Mouse (Mus musculus) limb, embryonic 14.5 days (tissue): Measurements from ENCODE around the gene Ctnnd2. TPM values are rescaled to one million over a fixed set of nuclear protein-coding genes. Genes with fewer than 3 reads are reported as not detected.

Experiments used
- ATAC-seq: fragments of 200-750 bp; cut with Nextera tagmentation; 2 replicates; pipeline ENCODE4 v1.8.0; 2017; ENCODE audit warnings: low read depth, moderate number of reproducible peaks, moderate TSS enrichment; ENCODE audit not compliant: low FRiP score
- DNase-seq: peaks from one replicate; pipeline ENCODE4 v3.0.0-alpha.2; 2015; ENCODE audit warnings: low spot score
- H3K27ac ChIP-seq: fragments of 300-500 bp; sonication (generic); replicated peaks from 2 replicates; pipeline ENCODE4 v1.5.1; 2014; ENCODE audit warnings: low read depth, mild to moderate bottlenecking, low read length, moderate library complexity, mixed read lengths
- H3K27me3 ChIP-seq: fragments of 300-500 bp; sonication (generic); 2 replicates; pipeline ENCODE4 v1.6.1; 2014; ENCODE audit warnings: low read length, mixed read lengths; ENCODE audit not compliant: control insufficient read depth, insufficient read depth
- H3K36me3 ChIP-seq: fragments of 300-500 bp; sonication (generic); 2 replicates; pipeline ENCODE4 v1.6.1; 2014; ENCODE audit warnings: mild to moderate bottlenecking, low read length, moderate library complexity, mixed read lengths; ENCODE audit not compliant: control insufficient read depth, insufficient read depth
- H3K4me1 ChIP-seq: fragments of 300-500 bp; sonication (generic); 2 replicates; pipeline ENCODE4 v1.6.1; 2014; ENCODE audit warnings: antibody characterized with exemption, low read length, mixed read lengths; ENCODE audit not compliant: control insufficient read depth, insufficient read depth
- H3K4me2 ChIP-seq: fragments of 300-500 bp; sonication (generic); replicated peaks from 2 replicates; pipeline ENCODE4 v1.6.1; 2014; ENCODE audit warnings: low read depth, mild to moderate bottlenecking, low read length, moderate library complexity; ENCODE audit not compliant: severe bottlenecking
- H3K4me3 ChIP-seq: fragments of 300-500 bp; sonication (generic); replicated peaks from 2 replicates; pipeline ENCODE4 v1.5.1; 2014; ENCODE audit warnings: low read length
- H3K9ac ChIP-seq: fragments of 300-500 bp; sonication (generic); 2 replicates; pipeline ENCODE4 v1.6.1; 2014; ENCODE audit warnings: mild to moderate bottlenecking, low read depth, low read length, moderate library complexity; ENCODE audit not compliant: severe bottlenecking
- H3K9me3 ChIP-seq: fragments of 300-500 bp; sonication (generic); 2 replicates; pipeline ENCODE4 v1.6.1; 2016; ENCODE audit warnings: low read length; ENCODE audit not compliant: control insufficient read depth
- POLR2A ChIP-seq: fragments of 200-500 bp; IDR thresholded peaks from 2 replicates; pipeline ENCODE4 v1.8.0; 2012; ENCODE audit warnings: inconsistent platforms, mild to moderate bottlenecking, moderate library complexity, borderline replicate concordance; ENCODE audit not compliant: insufficient read depth, insufficient read length; ENCODE audit errors: extremely low read depth
- WGBS: fragments of 180-500 bp; shearing (Covaris S2); extraction: QIAGEN DNeasy Blood & Tissue Kit; methylation state at CpG from one replicate; pipeline ENCODE4 v1.1.7; 2014; 5-methylcytosine and 5-hydroxymethylcytosine counted together
- polyA plus RNA-seq, 2 experiments: library from polyadenylated mRNA; depleted of rRNA in 1 of 2; stranded (reverse) in 1 of 2; unstranded in 1 of 2; fragments of >200 nt; fragmentation: Nextera tagmentation in 1 of 2; extraction: Ambion mirVana in 1 of 2; gene quantifications; 2 replicates each; pipeline versions ENCODE4 v1.2.1 to v1.2.3; 2012 to 2014

Gene Ctnnd2
- polyA plus RNA-seq, 2 experiments: 3.6 to 4.2 TPM

GRCm38 (mm10) chr15:30697356-30697755 lies 525.0 kb downstream of the Ctnnd2 start:
- H3K4me1 ChIP-seq: no peaks in the 10 kb centered on the region
- no peaks in the 10 kb centered on the region for H3K27me3 ChIP-seq
- TF ChIP-seq POLR2A: no peak
- no peak for DNase-seq
- no peaks in the 10 kb centered on the region for H3K36me3 ChIP-seq
- no peaks in the 10 kb centered on the region for H3K9me3 ChIP-seq
- H3K9ac ChIP-seq: no peak overlapping the region
- WGBS: 75% methylated on average over 5 of the region's 5 CpGs
- H3K4me2 ChIP-seq: no peak overlapping the region
- H3K27ac ChIP-seq: no peak overlapping the region
- H3K4me3 ChIP-seq: no peak overlapping the region
- ATAC-seq: no peak

DNA sequence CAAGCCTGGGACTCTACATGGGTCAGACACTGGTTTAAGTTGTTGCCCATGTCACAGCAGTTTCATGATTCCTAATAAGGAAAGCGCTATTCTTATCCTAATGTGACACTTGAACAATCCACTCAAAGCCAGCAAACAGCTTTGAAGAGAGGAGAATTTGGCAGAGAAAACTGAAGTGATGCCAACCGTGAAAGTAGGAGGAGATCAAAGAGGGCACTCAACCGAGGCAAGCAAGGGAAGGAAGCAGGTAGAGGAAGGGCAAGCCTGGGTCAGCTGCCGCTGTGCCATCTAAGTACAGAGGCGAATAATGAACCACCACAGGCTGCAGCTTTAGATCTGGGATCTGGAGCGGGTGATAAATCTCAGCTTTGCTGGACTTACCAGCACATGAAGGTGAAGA lies 528.4 kb downstream of the Ctnnd2 start:
- no peaks in the 10 kb centered on the region for H3K36me3 ChIP-seq
- no peaks in the 10 kb centered on the region for H3K9me3 ChIP-seq
- WGBS: 78% methylated on average over 6 of the region's 6 CpGs
- TF ChIP-seq POLR2A: no peak
- H3K27me3 ChIP-seq: no peaks in the 10 kb centered on the region
- H3K4me1 ChIP-seq: no peaks in the 10 kb centered on the region
- no peak overlapping the region for H3K27ac ChIP-seq
- no peak for ATAC-seq
- no peak overlapping the region for H3K4me2 ChIP-seq
- H3K9ac ChIP-seq: no peak overlapping the region
- no peak for DNase-seq
- no peak overlapping the region for H3K4me3 ChIP-seq

GRCm38 (mm10) chr15:30701592-30701991 lies 529.2 kb downstream of the Ctnnd2 start:
- whole genome bisulfite sequencing: 79% methylated on average over 5 of the region's 5 CpGs
- no peak overlapping the region for H3K4me3 ChIP-seq
- H3K27me3 ChIP-seq: no peaks in the 10 kb centered on the region
- no peak overlapping the region for H3K9ac ChIP-seq
- no peak for TF ChIP-seq POLR2A
- no peak overlapping the region for H3K4me2 ChIP-seq
- ATAC-seq (no peak), DNase-seq (no peak)
- H3K9me3 ChIP-seq: no peaks in the 10 kb centered on the region
- no peaks in the 10 kb centered on the region for H3K4me1 ChIP-seq
- H3K27ac ChIP-seq: no peak overlapping the region
- no peaks in the 10 kb centered on the region for H3K36me3 ChIP-seq

GRCm38 (mm10) chr15:30709026-30709753 lies 536.8 kb downstream of the Ctnnd2 start:
- no peaks in the 10 kb centered on the region for H3K9me3 ChIP-seq
- H3K27ac ChIP-seq: no peak overlapping the region
- H3K27me3 ChIP-seq: no peaks in the 10 kb centered on the region
- H3K4me3 ChIP-seq: no peak overlapping the region
- DNase-seq (no peak), ATAC-seq (no peak)
- TF ChIP-seq POLR2A: no peak
- H3K4me2 ChIP-seq: no peak overlapping the region
- WGBS: 91% methylated on average over 10 of the region's 10 CpGs
- H3K9ac ChIP-seq: no peak overlapping the region
- H3K36me3 ChIP-seq: no peaks in the 10 kb centered on the region
- no peaks in the 10 kb centered on the region for H3K4me1 ChIP-seq

DNA sequence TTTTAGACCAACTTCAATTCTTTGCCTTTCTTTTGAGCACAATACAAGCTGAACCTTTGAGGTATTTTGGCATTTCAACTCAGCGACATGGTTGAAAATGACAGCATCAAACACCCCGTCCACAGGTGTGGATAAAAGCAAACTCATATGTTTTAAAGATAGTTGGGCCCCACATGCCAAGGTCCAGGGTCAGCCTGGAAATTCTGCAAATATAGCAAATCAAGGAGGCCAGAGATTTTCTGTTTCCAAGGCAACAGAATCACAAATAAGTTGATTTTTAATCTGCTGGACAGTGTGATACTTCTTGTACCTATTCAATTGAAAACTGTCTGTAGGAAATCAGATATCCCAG lies 537.3 kb downstream of the Ctnnd2 start:
- no peak overlapping the region for H3K27ac ChIP-seq
- WGBS: 86% methylated on average over 2 of the region's 2 CpGs
- ATAC-seq (no peak), DNase-seq (no peak)
- no peak overlapping the region for H3K4me3 ChIP-seq
- no peaks in the 10 kb centered on the region for H3K4me1 ChIP-seq
- no peaks in the 10 kb centered on the region for H3K27me3 ChIP-seq
- H3K9me3 ChIP-seq: no peaks in the 10 kb centered on the region
- no peak for TF ChIP-seq POLR2A
- H3K4me2 ChIP-seq: no peak overlapping the region
- no peak overlapping the region for H3K9ac ChIP-seq
- no peaks in the 10 kb centered on the region for H3K36me3 ChIP-seq

DNA sequence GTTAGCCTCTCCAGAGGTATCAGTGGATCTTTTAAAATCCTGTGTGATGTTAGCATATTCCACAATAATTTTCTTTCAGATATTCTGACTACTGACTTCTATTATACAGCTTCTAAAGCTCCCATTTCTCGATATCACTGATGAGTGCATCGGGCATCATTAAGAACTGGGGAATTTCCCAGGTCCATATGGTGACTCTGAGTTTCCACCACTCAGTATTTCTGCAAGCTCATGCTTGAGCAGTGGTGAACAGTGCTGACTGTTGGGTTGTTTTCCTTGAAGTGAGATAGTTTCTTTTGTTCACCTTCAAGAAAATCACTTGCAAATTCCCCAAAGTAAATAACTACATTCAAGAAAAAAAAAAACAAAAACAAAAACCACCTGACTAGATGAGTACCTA lies 542.4 kb downstream of the Ctnnd2 start:
- Histone ChIP-seq H3K27ac (no peak overlapping the region), H3K4me3 (no peak overlapping the region), H3K9ac (no peak overlapping the region), H3K4me2 (no peak overlapping the region), H3K36me3 (no peaks in the 10 kb centered on the region), H3K27me3 (no peaks in the 10 kb centered on the region), H3K9me3 (no peaks in the 10 kb centered on the region), H3K4me1 (no peaks in the 10 kb centered on the region)
- ATAC-seq (no peak), DNase-seq (no peak)
- TF ChIP-seq POLR2A: no peak
- WGBS: 96% methylated on average over 2 of the region's 2 CpGs
